Mouse (Mus musculus) G1E (cell line): ENCODE results near the gene Lhx6.

Experiments used
- CTCF ChIP-seq: IDR thresholded peaks from 2 replicates; pipeline ENCODE4 v1.5.1; 2012; ENCODE audit warnings: low read depth, low read length, inconsistent platforms, mixed read lengths
- GATA1 ChIP-seq: IDR thresholded peaks from 2 replicates; pipeline ENCODE4 v1.6.1; 2012; ENCODE audit warnings: borderline replicate concordance, low read length, inconsistent platforms, mixed read lengths
- TAL1 ChIP-seq: conservative IDR thresholded peaks from 2 replicates; pipeline ENCODE4 v1.6.1; 2012; ENCODE audit warnings: low read depth, low read length, inconsistent platforms, mixed read lengths

DNA sequence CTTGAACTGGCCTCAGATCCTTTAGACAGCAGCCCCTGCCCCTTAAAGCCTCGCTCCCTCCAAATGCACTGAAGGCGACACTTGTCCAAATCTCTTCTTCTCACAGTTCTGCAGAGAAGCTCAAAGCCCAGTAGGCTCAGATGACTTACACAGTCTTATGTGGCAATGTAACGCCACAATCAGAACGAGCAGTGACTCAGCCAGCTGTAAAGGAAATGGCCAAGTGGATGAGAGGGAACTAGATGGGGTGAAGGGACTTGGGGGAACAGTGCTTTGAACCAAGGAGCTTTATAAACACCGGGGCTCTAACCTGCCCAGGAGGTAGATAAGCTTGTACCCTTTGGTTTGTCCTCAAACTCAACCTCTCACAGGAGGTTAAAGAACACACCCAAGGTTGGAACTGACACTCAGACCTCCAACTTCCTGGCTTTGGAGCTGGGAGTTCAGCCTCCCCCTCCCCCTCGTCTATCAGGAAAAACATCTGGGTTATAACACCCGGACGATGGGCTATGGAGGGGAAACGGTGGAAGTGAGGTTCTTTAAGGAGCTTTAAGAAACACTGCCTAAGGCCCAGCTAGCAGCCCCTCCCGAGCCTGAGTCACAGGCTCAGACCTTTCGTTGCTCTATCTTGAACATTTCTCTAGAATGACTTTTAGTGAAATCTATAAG, 69.7 kb downstream of the Lhx6 start:
- TF ChIP-seq GATA1 (no peak), CTCF (no peak), TAL1 (no peak)
